Mouse (Mus musculus): ENCODE data around the gene Lig4. TPM values are rescaled to one million over a fixed set of nuclear protein-coding genes. Genes with fewer than 3 reads are reported as not detected.

Lig4 gene
- polyA plus RNA-seq, 1 experiment from 2014 or later, result 11.6 TPM

- Histone ChIP-seq H3K36me3 (replicated peaks; ENCODE audit: control insufficient read depth, insufficient read depth) (no peaks in the 10 kb centered on the region), H3K27me3 (ENCODE audit: control insufficient read depth, insufficient read depth, low read length) (no peaks in the 10 kb centered on the region), H3K27ac (no peak overlapping the region), H3K4me2 (replicated peaks) (no peak overlapping the region), H3K4me1 (replicated peaks; ENCODE audit: control insufficient read depth, insufficient read depth, low read length) (no peaks in the 10 kb centered on the region), H3K9me3 (ENCODE audit: control insufficient read depth, low read length) (no peaks in the 10 kb centered on the region), H3K9ac (no peak overlapping the region), H3K4me3 (replicated peaks; ENCODE audit: low read length) (no peak overlapping the region)
- peak; percentile 46; the same call in 1 of the 2 replicates for ATAC-seq (ENCODE audit: low FRiP score)
- WGBS, result 37% methylated on average over 10 of the region's 10 CpGs
- peak; percentile 72 for DNase-seq (ENCODE audit: low spot score)
These were observed 42.5 kb downstream of the Lig4 start for GRCm38 (mm10) chr8:9934891-9935565.

- no peak for ATAC-seq (ENCODE audit: low FRiP score)
- no peak for DNase-seq (ENCODE audit: low spot score)
- Histone ChIP-seq H3K9ac (no peak overlapping the region), H3K27ac (no peak overlapping the region), H3K4me2 (replicated peaks) (no peak overlapping the region), H3K9me3 (ENCODE audit: control insufficient read depth, low read length) (no peaks in the 10 kb centered on the region), H3K4me3 (replicated peaks; ENCODE audit: low read length) (no peak overlapping the region), H3K4me1 (replicated peaks; ENCODE audit: control insufficient read depth, insufficient read depth, low read length) (no peaks in the 10 kb centered on the region), H3K27me3 (ENCODE audit: control insufficient read depth, insufficient read depth, low read length) (no peaks in the 10 kb centered on the region), H3K36me3 (replicated peaks; ENCODE audit: control insufficient read depth, insufficient read depth) (no peaks in the 10 kb centered on the region)
These were observed 44.8 kb downstream of the Lig4 start for GRCm38 (mm10) chr8:9932711-9933110.

- ATAC-seq (ENCODE audit: low FRiP score) (no peak), DNase-seq (ENCODE audit: low spot score) (no peak)
- Histone ChIP-seq H3K27me3 (ENCODE audit: control insufficient read depth, insufficient read depth, low read length) (no peaks in the 10 kb centered on the region), H3K4me2 (replicated peaks) (no peak overlapping the region), H3K4me3 (replicated peaks; ENCODE audit: low read length) (no peak overlapping the region), H3K36me3 (replicated peaks; ENCODE audit: control insufficient read depth, insufficient read depth) (no peaks in the 10 kb centered on the region), H3K27ac (no peak overlapping the region), H3K9me3 (ENCODE audit: control insufficient read depth, low read length) (no peaks in the 10 kb centered on the region), H3K9ac (no peak overlapping the region), H3K4me1 (replicated peaks; ENCODE audit: control insufficient read depth, insufficient read depth, low read length) (no peaks in the 10 kb centered on the region)
- WGBS, result 66% methylated on average over 14 of the region's 14 CpGs
These were observed 47.6 kb downstream of the Lig4 start for GRCm38 (mm10) chr8:9929746-9930445.

Other genes starting within 250 kb of the Lig4 start
- gene Fam155a, start 206.5 kb downstream of the Lig4 start, polyA plus RNA-seq (2014; fragmentation: Nextera tagmentation; extraction: Ambion mirVana), result 28.7 and 30.6 TPM in 2 replicates
- not detected in 2 replicates for gene Gm10217, start 113.4 kb downstream of the Lig4 start, polyA plus RNA-seq (2014; fragmentation: Nextera tagmentation; extraction: Ambion mirVana)
- 19.8 and 21.4 TPM in 2 replicates for gene Abhd13, start within 50 bp of the Lig4 start, polyA plus RNA-seq (2014; fragmentation: Nextera tagmentation; extraction: Ambion mirVana)
- 0.46 and 0.65 TPM in 2 replicates for gene Tnfsf13b, start 28.8 kb upstream of the Lig4 start, polyA plus RNA-seq (2014; fragmentation: Nextera tagmentation; extraction: Ambion mirVana)
- 6.7 and 7.3 TPM in 2 replicates for gene Myo16, start 176.2 kb upstream of the Lig4 start, polyA plus RNA-seq (2014; fragmentation: Nextera tagmentation; extraction: Ambion mirVana)

Measured in hindbrain, embryonic 14.5 days (tissue).